Mouse (Mus musculus): ENCODE results near the gene Zyx.

Zyx gene

GRCm38 (mm10) chr6:42364607-42365006 is 15.2 kb downstream of the Zyx start:
- DNase-seq (ENCODE audit: low spot score in 2 of 2): no peak

- no peak for DNase-seq (ENCODE audit: low spot score in 2 of 2)
Observed at GRCm38 (mm10) chr6:42365215-42365614, 15.8 kb downstream of the Zyx start.

- no peak for DNase-seq (ENCODE audit: low spot score in 2 of 2)
Observed at GRCm38 (mm10) chr6:42369870-42370269, 20.4 kb downstream of the Zyx start.

- DNase-seq (ENCODE audit: low spot score in 2 of 2): no peak
Observed at GRCm38 (mm10) chr6:42370630-42371363, 21.4 kb downstream of the Zyx start.

- DNase-seq (ENCODE audit: low spot score in 2 of 2): no peak
Observed at GRCm38 (mm10) chr6:42372001-42372400, 22.6 kb downstream of the Zyx start.

- no peak for DNase-seq (ENCODE audit: low spot score in 2 of 2)
Observed at GRCm38 (mm10) chr6:42372421-42372815, 23.0 kb downstream of the Zyx start.

- peak in 1 of 2 experiments; percentile 71 for DNase-seq (ENCODE audit: low spot score in 2 of 2)
Observed at GRCm38 (mm10) chr6:42372816-42373547, 23.6 kb downstream of the Zyx start, which contains the start of gene Epha1. Gene Epha1 (minus strand): TSS chr6:42373268.

GRCm38 (mm10) chr6:42373669-42374430 is 24.4 kb downstream of the Zyx start:
- DNase-seq (ENCODE audit: low spot score in 2 of 2): no peak

- no peak for DNase-seq (ENCODE audit: low spot score in 2 of 2)
Observed at GRCm38 (mm10) chr6:42374701-42375100, 25.3 kb downstream of the Zyx start.

GRCm38 (mm10) chr6:42375131-42375530 is 25.7 kb downstream of the Zyx start:
- no peak for DNase-seq (ENCODE audit: low spot score in 2 of 2)

GRCm38 (mm10) chr6:42376016-42376415 is 26.6 kb downstream of the Zyx start:
- DNase-seq (ENCODE audit: low spot score in 2 of 2): no peak

GRCm38 (mm10) chr6:42376504-42377019 is 27.1 kb downstream of the Zyx start:
- no peak for DNase-seq (ENCODE audit: low spot score in 2 of 2)

- DNase-seq (ENCODE audit: low spot score in 2 of 2): no peak
Observed at GRCm38 (mm10) chr6:42377280-42377679, 27.9 kb downstream of the Zyx start.

GRCm38 (mm10) chr6:42379551-42379950 is 30.1 kb downstream of the Zyx start:
- DNase-seq (ENCODE audit: low spot score in 2 of 2): no peak

- peak in 1 of 2 experiments; percentile 47 for DNase-seq (ENCODE audit: low spot score in 2 of 2)
Observed at GRCm38 (mm10) chr6:42380416-42381144, 31.1 kb downstream of the Zyx start.

GRCm38 (mm10) chr6:42381221-42381620 is 31.8 kb downstream of the Zyx start:
- DNase-seq (ENCODE audit: low spot score in 2 of 2): no peak

- DNase-seq (ENCODE audit: low spot score in 2 of 2): no peak
Observed at GRCm38 (mm10) chr6:42381916-42382381, 32.5 kb downstream of the Zyx start.

- no peak for DNase-seq (ENCODE audit: low spot score in 2 of 2)
Observed at GRCm38 (mm10) chr6:42383360-42383759, 33.9 kb downstream of the Zyx start.

- no peak for DNase-seq (ENCODE audit: low spot score in 2 of 2)
Observed at GRCm38 (mm10) chr6:42385635-42386034, 36.2 kb downstream of the Zyx start.

- no peak for DNase-seq (ENCODE audit: low spot score in 2 of 2)
Observed at GRCm38 (mm10) chr6:42391796-42392330, 42.4 kb downstream of the Zyx start.

All from spleen, postnatal 10 days (tissue).